Mouse (Mus musculus) kidney, adult 2 months (tissue): ENCODE measurements around the gene Selenbp1.

Experiments used
- CTCF ChIP-seq: fragments of 200-500 bp; conservative IDR thresholded peaks from 2 replicates; pipeline ENCODE4 v1.5.1; 2011; ENCODE audit warnings: low read depth, mild to moderate bottlenecking, control low read depth, low read length, moderate library complexity, mixed read lengths; ENCODE audit not compliant: insufficient read depth, insufficient read length
- POLR2A ChIP-seq: fragments of 200-500 bp; IDR thresholded peaks from one replicate; pipeline ENCODE4 v1.6.1; 2011; ENCODE audit warnings: low read depth, low read length, control low read depth

DNA sequence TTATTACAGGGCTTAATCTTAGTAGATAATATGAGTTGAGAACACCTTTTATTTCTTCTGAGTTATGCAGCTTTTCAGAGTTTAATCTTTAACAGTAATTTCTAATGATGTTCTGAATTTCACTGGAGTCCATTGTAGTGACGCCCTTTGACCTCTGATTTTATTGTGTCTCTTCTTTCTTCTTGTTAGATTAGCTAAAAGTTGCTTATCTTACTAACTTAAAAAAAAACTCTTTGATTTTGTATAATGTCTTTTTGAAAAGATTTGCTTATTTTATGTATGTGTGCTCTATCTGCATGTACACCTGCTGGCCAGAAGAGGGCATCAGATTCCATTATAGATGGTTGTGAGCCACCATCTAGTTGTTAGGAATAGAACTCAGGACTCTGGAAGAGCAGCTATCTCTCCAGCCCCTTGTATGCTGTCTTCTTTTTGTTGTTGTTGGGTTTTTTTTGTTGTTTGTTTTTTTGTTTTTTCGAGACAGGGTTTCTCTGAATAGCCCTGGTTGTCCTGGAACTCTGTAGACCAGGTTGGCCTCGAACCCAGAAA lies 15.3 kb downstream of the Selenbp1 start:
- peak; percentile 15; the same call in 1 of the 2 replicates for TF ChIP-seq CTCF
- TF ChIP-seq POLR2A = no peak
